Mouse (Mus musculus) lung, embryonic 14.5 days (tissue): ENCODE data around the gene Clec16a. TPM values are rescaled to one million over a fixed set of nuclear protein-coding genes. Genes with fewer than 3 reads are reported as not detected.

Source experiments
- ATAC-seq: fragments of 200-750 bp; cut with Nextera tagmentation; 2 replicates; pipeline ENCODE4 v1.8.0; 2017; ENCODE audit warnings: mild to moderate bottlenecking, moderate TSS enrichment, moderate library complexity; ENCODE audit not compliant: insufficient read depth
- DNase-seq: peaks from one replicate; pipeline ENCODE4 v3.0.0-alpha.2; 2015
- H3K27ac ChIP-seq: fragments of 300-500 bp; sonication (generic); 2 replicates; pipeline ENCODE4 v1.5.1; 2014; ENCODE audit warnings: low read depth, mild to moderate bottlenecking, moderate library complexity
- H3K27me3 ChIP-seq: fragments of 300-500 bp; sonication (generic); 2 replicates; pipeline ENCODE4 v1.6.1; 2014; ENCODE audit warnings: low read length, control low read depth; ENCODE audit not compliant: insufficient read depth
- H3K36me3 ChIP-seq: fragments of 300-500 bp; sonication (generic); 2 replicates; pipeline ENCODE4 v1.6.1; 2014; ENCODE audit warnings: control low read depth; ENCODE audit not compliant: insufficient read depth
- H3K4me1 ChIP-seq: fragments of 300-500 bp; sonication (generic); 2 replicates; pipeline ENCODE4 v1.6.1; 2014; ENCODE audit warnings: antibody characterized with exemption, control low read depth; ENCODE audit not compliant: insufficient read depth
- H3K4me2 ChIP-seq: fragments of 300-500 bp; sonication (generic); 2 replicates; pipeline ENCODE4 v1.6.1; 2014; ENCODE audit warnings: mild to moderate bottlenecking
- H3K4me3 ChIP-seq: fragments of 300-500 bp; sonication (generic); 2 replicates; pipeline ENCODE4 v1.5.1; 2014; ENCODE audit warnings: low read depth, low read length
- H3K9ac ChIP-seq: fragments of 300-500 bp; sonication (generic); 2 replicates; pipeline ENCODE4 v1.6.1; 2014
- H3K9me3 ChIP-seq: fragments of 300-500 bp; sonication (generic); 2 replicates; pipeline ENCODE4 v1.6.1; 2016; ENCODE audit warnings: low read depth, low read length, control low read depth
- CTCF ChIP-seq: IDR thresholded peaks from 2 replicates; pipeline ENCODE4 v1.5.1; 2016; ENCODE audit warnings: antibody characterized with exemption, low read depth
- WGBS: fragments of 180-500 bp; shearing (Covaris S2); extraction: QIAGEN DNeasy Blood & Tissue Kit; methylation state at CpG from one replicate; pipeline ENCODE4 v1.1.7; 2014; 5-methylcytosine and 5-hydroxymethylcytosine counted together
- polyA plus RNA-seq: library from polyadenylated mRNA; unstranded; fragments of >200 nt; fragmentation: Nextera tagmentation; extraction: Ambion mirVana; gene quantifications from 2 replicates; pipeline ENCODE4 v1.2.1, GENCODE M21; 2014

Gene Clec16a
- polyA plus RNA-seq, 1 experiment from 2014 or later, result 27.4 TPM

GRCm38 (mm10) chr16:10786288-10786687 lies 241.1 kb downstream of the Clec16a start:
- WGBS, result 4% methylated on average over 9 of the region's 9 CpGs
- peak; percentile 18 for ATAC-seq
- TF ChIP-seq CTCF, result peak; percentile 89

DNA sequence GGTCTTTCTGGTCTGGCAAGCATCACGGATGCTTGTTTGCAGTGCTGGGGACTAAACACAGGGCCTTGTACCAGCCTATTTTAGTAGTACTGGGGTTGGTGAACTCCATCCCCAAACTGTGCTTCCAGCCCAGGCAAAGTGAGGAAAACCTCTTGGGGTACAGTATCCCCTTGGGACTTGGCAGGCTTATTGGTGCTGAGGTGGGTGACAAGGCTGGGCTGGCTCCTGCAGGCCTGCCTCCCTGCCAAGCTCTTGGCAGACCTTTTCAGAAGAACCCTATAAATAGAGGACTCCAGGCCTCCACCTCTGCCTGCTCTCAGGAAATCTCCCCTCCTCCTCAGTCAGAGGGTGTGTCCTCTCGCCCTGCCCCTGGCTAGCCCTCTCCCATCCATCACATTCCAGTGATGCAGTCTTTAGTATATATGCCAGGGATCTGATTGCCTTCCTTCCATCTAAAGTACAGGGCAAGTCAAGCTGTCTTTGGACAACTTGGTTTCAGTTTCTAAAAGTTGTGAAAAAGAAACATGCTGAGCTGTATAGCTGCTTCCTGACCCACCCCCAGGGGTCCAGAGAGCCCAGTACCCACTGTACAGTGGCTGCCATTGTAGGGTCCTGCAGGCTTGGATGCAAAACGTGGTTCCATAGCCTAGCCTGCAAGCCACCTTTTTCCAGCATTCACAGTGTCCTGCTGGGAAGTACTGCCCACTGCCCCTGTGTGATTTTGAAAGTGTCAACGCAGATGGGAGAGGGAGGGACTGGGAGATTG lies 241.8 kb downstream of the Clec16a start:
- DNase-seq (no peak), ATAC-seq (no peak)
- H3K27ac ChIP-seq, result peak overlapping the region; percentile 98
- no peaks in the 10 kb centered on the region for H3K36me3 ChIP-seq
- no peak for TF ChIP-seq CTCF
- no peak overlapping the region for H3K9ac ChIP-seq
- peak overlapping the region; percentile 98 for H3K4me2 ChIP-seq
- H3K4me1 ChIP-seq, result peaks cover 20% of the 10 kb centered on the region
- H3K9me3 ChIP-seq, result no peaks in the 10 kb centered on the region
- no peak overlapping the region for H3K4me3 ChIP-seq
- 54% methylated on average over 4 of the region's 4 CpGs for WGBS
- no peaks in the 10 kb centered on the region for H3K27me3 ChIP-seq

More at GRCm38 (mm10) chr16:10786288-10786687, 241.1 kb downstream of the Clec16a start:
- Histone ChIP-seq H3K36me3 (no peaks in the 10 kb centered on the region), H3K27ac (peak overlapping the region; percentile 98), H3K4me2 (peak overlapping the region; percentile 98), H3K9ac (peak overlapping the region; percentile 85), H3K4me3 (peak overlapping the region; percentile 70), H3K27me3 (no peaks in the 10 kb centered on the region), H3K4me1 (peaks cover 20% of the 10 kb centered on the region), H3K9me3 (no peaks in the 10 kb centered on the region)
- peak; percentile 98 for DNase-seq

DNA sequence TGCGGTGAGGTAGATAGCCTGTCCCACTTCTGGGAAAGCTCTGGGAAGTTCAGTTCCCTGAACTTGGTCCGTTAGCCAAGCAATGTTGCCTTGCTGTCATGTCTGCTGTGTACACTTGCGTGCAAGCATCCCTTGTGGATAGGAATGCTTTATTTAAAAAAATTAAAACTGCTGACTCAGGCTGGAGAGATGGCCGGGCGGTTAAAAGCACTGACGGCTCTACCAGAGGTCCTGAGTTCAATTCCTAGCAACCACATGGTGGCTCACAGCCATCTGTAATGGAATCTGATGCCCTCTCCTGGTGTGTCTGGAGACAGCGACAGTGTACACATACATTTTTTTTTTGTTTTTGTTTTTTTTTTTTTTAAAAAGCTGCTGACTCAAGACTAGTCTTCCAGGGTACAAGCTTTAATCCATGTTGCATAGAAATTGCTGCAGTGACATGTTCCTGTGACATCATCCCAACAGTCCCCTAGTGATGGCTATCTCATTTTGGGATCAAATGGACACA lies 242.5 kb downstream of the Clec16a start:
- Histone ChIP-seq H3K9me3 (no peaks in the 10 kb centered on the region), H3K27me3 (no peaks in the 10 kb centered on the region), H3K36me3 (no peaks in the 10 kb centered on the region), H3K27ac (no peak overlapping the region), H3K4me3 (no peak overlapping the region), H3K9ac (no peak overlapping the region), H3K4me1 (peaks cover 15% of the 10 kb centered on the region), H3K4me2 (no peak overlapping the region)
- DNase-seq (no peak), ATAC-seq (no peak)
- TF ChIP-seq CTCF, result no peak; the same call in 1 of the 2 replicates
- WGBS, result 70% methylated on average over 7 of the region's 7 CpGs

GRCm38 (mm10) chr16:10788271-10788670 lies 243.1 kb downstream of the Clec16a start, which contains the start of gene Tnp2:
Tnp2 (minus strand) TSS chr16:10788660.
- no peak for ATAC-seq
- Histone ChIP-seq H3K27me3 (no peaks in the 10 kb centered on the region), H3K4me2 (no peak within 1 kb of the TSS), H3K9me3 (no peaks in the 10 kb centered on the region), H3K36me3 (no peaks in the 10 kb centered on the region), H3K9ac (no peak within 1 kb of the TSS), H3K27ac (no peak within 1 kb of the TSS), H3K4me3 (no peak within 1 kb of the TSS), H3K4me1 (peaks cover 8% of the 10 kb centered on the region)
- WGBS, result 45% methylated on average over 16 of the region's 16 CpGs
- DNase-seq, result no peak
- no peak for TF ChIP-seq CTCF

GRCm38 (mm10) chr16:10788866-10789265 lies 243.7 kb downstream of the Clec16a start:
- ATAC-seq (no peak), DNase-seq (no peak)
- TF ChIP-seq CTCF, result no peak
- Histone ChIP-seq H3K4me1 (peaks cover 6% of the 10 kb centered on the region), H3K27ac (no peak overlapping the region), H3K27me3 (no peaks in the 10 kb centered on the region), H3K36me3 (no peaks in the 10 kb centered on the region), H3K9me3 (no peaks in the 10 kb centered on the region), H3K9ac (no peak overlapping the region), H3K4me2 (no peak overlapping the region), H3K4me3 (no peak overlapping the region)
- 68% methylated on average over 4 of the region's 4 CpGs for WGBS

DNA sequence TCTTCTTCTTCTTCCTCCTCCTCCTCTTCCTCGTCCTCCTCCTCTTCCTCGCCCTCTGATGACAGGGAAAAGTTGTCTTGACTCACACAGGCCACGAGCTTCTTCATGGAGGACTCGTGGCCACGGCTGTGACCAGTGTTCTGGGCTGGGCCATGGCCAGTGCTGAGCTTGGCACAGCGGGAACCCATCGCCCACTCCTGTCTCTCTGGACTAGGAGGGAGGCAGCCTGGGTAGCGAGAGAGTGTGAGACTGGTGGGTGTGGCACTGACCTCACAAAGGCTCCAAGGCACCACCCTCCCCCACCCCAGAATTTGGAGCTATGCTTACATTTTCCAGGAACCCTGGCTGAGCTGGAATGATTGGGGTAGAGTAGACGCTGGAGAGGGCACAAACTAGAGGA lies 245.6 kb downstream of the Clec16a start, which contains the start of gene Prm3:
Prm3 (minus strand) TSS at position 213 of the 400 bp plus-strand sequence.
- ATAC-seq, result no peak
- peaks cover 6% of the 10 kb centered on the region for H3K4me1 ChIP-seq

More for the DNA sequence above, 245.6 kb downstream of the Clec16a start, which contains the start of gene Prm3:
- Histone ChIP-seq H3K4me3 (no peak within 1 kb of the TSS), H3K27ac (no peak within 1 kb of the TSS), H3K27me3 (peaks cover under 1% of the 10 kb centered on the region), H3K9ac (no peak within 1 kb of the TSS), H3K4me2 (no peak within 1 kb of the TSS), H3K36me3 (no peaks in the 10 kb centered on the region), H3K9me3 (no peaks in the 10 kb centered on the region)
- no peak for DNase-seq
- no peak for TF ChIP-seq CTCF
- WGBS, result 63% methylated on average over 9 of the region's 9 CpGs

Other genes starting within 250 kb of the Clec16a start
- 38.3 and 44.6 TPM in 2 replicates for gene Emp2, start 231.4 kb upstream of the Clec16a start, polyA plus RNA-seq
- gene Tekt5, start 149.8 kb upstream of the Clec16a start, polyA plus RNA-seq, result 0.67 and 1.2 TPM in 2 replicates
- 82.8 and 83.6 TPM in 2 replicates for gene Nubp1, start 133.4 kb upstream of the Clec16a start, polyA plus RNA-seq
- gene Tvp23a, start 98.0 kb upstream of the Clec16a start, polyA plus RNA-seq, result 11.0 and 11.4 TPM in 2 replicates
- 0.25 and 0.51 TPM in 2 replicates for gene Ciita, start 65.3 kb upstream of the Clec16a start, polyA plus RNA-seq
- 29.0 and 32.2 TPM in 2 replicates for gene Dexi, start 2.3 kb upstream of the Clec16a start, polyA plus RNA-seq
- 9.1 and 9.3 TPM in 2 replicates for gene Socs1, start 240.2 kb downstream of the Clec16a start, polyA plus RNA-seq
- gene Tnp2, start 243.3 kb downstream of the Clec16a start, polyA plus RNA-seq, result not detected in 2 replicates
- not detected in 2 replicates for gene Prm3, start 245.6 kb downstream of the Clec16a start, polyA plus RNA-seq